Mouse (Mus musculus) MN1 (cell line): Measurements from ENCODE around the gene Odf2.
"Not testable (repeated sequence)": the region's sequence is repeated elsewhere in the genome, so short reads cannot be mapped to it uniquely, and the experiment has no call there.

Source experiments
- DNase-seq: peaks from one replicate; pipeline ENCODE4 v3.0.0-alpha.2; 2016; ENCODE audit warnings: low spot score

Gene Odf2

GRCm38 (mm10) chr2:29869646-29870451 is 19.2 kb upstream of the Odf2 start:
- DNase-seq = peak; percentile 61

DNA sequence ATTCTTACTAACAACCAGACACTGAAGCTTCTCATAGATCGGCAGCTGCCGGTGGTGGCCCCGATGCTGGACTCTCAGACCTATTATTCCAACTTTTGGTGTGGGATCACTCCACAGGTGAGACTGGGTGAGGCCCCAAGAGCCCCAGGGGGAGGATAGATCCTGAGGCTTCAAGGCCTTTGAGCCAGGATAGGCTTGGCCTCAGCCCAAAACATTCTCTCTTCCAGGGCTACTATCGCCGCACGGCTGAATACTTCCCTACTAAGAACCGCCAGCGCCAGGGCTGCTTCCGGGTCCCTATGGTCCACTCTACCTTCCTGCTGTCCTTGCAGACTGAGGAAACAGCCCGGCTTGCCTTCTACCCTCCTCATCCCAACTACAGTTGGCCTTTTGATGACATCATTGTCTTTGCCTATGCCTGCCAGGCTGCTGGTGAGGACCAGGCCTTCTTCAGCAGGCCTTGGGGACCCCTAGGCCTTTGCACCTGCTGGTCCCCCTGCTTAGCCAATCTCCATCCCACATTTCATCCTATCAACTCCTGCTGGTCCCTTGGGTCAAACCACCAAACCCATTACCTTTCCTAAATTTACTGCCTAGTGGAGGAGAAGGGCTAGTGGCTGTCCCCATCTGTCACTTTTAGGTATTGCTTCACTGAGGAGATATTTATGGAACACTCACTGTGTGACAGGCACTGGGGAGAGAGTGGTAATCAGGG is 16.3 kb upstream of the Odf2 start:
- DNase-seq = no peak

GRCm38 (mm10) chr2:29873801-29874200 is 15.2 kb upstream of the Odf2 start:
- no peak for DNase-seq

DNA sequence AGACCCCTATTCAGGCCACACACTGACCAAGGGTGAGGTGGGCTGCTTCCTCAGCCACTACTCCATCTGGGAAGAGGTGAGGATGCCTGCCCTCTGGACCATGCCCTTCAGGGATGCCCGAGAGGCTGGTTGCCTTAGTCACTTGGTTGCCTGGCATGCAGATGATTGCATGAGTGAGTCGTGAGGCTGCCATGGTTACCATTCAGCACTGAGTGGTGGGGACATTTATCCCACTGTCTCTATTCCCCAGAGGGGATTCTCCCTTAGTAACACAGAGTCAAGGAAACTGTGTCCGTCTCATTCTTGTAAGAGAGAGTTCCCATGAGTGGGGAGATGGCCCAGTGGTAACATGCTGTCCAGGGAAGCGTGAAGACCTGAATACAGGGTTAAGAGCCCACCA is 11.0 kb upstream of the Odf2 start:
- peak; percentile 18 for DNase-seq

- no peak for DNase-seq
Measured at GRCm38 (mm10) chr2:29879191-29879590, 9.8 kb upstream of the Odf2 start.

DNA sequence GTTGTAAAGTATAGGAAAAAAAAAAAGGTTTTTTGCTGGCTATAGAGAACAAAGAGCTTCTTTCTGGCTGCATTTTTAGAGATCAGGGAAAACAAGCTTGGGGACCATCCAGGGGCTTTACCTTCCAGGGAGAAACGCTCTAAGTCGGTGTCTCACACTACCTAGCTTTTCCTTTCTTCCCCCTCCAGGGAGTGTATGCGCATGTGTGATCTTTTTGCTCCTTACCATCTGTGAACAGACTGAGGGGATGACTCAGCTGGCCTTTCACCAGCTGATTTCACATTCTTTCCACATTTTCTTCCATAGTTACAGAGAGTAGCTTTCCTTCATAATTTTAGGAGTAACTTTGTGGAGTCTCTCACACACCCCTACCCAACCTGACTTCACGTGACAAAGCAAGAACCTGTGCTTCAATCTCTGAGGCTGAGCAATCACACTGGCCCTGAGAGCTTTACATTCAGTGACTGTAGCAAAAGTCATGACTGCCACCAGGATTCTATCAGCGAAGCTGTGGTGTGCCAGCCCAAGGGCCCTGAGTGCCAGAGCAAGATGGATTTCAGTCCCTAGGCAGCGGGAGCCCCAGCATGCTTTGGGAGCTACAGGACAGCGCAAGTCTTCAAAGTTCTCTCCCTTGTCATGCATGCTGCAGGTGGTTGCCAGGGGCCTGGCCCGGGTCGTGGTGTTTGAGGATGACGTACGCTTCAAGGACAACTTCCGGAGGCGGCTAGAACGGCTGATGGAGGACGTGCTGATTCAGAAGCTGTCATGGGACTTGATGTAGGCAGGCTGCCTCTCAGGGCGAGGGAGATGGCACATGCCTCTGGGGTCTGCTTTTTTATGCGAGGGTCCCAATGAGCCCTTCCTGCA is 8.8 kb upstream of the Odf2 start:
- DNase-seq = no peak

- not testable (repeated sequence) for DNase-seq
Measured at GRCm38 (mm10) chr2:29886659-29887292, 2.2 kb upstream of the Odf2 start.

GRCm38 (mm10) chr2:29889991-29890833 is 1.2 kb downstream of the Odf2 start:
- peak; percentile 85 for DNase-seq

DNA sequence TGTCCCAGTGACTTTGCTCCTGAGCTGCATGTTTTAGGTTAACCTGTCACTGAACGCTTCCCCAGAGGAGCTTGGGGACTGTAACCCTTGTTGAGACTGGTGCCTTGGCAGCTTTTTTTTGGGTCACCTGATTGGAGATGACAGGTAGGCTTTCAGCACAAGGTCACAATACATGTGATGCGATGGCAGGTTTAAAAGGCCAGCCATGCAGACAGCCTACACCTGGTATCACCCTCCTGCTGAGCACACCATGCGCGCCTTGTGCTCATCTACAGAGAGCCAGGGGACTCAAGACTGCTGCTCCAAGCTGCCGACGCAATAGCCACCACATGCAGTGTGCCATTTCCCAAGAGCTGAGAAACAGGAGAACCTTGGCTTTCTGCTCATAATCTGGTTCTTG is 2.8 kb downstream of the Odf2 start:
- no peak for DNase-seq

GRCm38 (mm10) chr2:29896071-29896470 is 7.0 kb downstream of the Odf2 start:
- no peak for DNase-seq

DNA sequence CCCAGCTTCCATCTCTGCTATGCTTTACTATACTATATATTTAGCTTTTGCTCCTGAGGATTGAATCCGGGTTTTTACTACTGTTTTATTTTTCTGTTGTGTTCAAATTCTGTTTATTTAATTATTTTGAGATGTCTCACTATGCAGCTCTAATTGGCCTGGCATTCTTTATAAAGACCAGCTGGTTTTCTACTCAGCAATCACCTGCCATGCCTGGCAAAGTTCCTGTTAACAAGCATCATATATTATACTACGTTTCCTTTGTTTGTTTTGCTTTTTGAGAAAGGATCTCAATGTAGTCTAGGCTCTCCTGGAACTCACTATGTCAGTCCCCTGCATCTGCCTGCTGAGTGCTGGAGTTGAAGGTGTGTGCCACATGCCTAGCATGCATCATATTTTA is 8.3 kb downstream of the Odf2 start:
- no peak for DNase-seq

DNA sequence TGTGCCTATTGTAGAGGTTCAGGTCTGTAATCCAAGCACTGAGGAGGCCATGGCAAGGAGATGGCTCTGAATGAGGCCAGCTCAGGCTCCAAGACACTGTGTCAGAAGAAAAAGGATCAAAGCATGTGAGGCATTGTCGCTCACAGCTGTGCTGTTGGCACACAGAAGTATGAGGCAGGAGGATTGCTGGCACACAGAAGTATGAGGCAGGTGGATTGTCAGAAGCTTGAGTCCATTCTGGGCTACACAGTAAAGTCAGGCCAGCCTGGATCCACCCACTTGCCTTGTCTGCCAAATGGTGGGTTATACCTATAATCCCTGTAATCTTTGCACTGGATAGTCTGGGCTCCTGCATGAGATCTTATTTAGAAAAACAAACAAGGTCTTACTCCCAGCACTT is 9.1 kb downstream of the Odf2 start:
- DNase-seq = no peak

DNA sequence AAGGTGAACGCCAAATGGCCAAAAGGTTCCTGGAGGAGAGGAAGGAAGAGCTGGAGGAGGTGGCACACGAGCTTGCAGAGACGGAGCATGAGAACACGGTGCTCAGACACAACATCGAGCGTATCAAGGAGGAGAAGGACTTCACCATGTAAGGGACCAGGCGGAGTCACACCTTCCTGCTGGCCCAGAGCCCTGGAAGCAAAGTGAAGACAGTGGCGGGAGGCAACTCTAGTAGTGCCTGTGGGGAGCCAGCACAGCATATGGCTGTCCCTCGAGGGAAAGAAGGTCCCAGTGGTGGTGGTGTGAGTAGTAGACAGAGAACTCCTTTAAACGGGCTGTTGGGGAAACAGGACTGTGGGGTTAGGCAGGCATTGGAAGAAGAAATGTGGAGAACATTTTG is 13.2 kb downstream of the Odf2 start:
- no peak for DNase-seq

GRCm38 (mm10) chr2:29908171-29908570 is 19.1 kb downstream of the Odf2 start:
- not testable (repeated sequence) for DNase-seq

- DNase-seq = no peak
Measured at GRCm38 (mm10) chr2:29910042-29910441, 21.0 kb downstream of the Odf2 start.

DNA sequence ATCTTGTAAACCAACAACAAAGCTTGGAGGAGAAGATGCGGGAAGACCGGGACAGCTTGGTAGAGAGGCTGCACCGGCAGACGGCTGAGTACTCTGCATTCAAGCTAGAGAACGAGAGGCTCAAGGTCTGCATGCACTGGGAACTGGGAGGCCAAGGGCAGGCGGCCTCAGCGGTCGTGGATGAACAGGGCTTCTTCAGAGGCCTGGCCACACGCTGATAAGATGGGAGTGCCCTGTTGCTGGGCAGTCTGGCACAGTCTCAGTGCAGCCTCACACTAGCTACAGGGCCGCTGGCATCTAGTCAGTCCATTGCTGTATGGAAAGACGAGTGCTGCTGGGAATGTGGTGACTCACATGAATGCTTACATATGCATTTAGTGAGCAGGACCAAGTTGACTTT is 28.6 kb downstream of the Odf2 start:
- DNase-seq = peak; percentile 52

DNA sequence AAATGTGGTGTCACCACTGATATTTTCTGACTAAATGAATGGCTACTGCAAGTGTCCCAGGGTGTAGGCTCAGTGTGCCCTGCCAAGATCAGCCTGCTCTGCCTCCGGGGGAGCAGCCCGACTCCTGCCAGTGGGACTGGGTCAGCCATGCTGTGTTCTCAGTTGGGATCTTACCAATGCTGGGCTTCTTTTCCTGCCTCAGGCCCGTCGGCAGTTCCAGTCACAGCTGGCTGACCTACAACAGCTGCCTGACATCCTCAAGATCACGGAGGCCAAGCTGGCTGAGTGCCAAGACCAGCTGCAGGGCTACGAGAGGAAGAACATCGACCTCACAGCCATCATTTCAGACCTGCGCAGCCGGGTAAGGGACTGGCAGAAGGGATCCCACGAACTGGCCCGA is 33.0 kb downstream of the Odf2 start:
- DNase-seq = peak; percentile 71

DNA sequence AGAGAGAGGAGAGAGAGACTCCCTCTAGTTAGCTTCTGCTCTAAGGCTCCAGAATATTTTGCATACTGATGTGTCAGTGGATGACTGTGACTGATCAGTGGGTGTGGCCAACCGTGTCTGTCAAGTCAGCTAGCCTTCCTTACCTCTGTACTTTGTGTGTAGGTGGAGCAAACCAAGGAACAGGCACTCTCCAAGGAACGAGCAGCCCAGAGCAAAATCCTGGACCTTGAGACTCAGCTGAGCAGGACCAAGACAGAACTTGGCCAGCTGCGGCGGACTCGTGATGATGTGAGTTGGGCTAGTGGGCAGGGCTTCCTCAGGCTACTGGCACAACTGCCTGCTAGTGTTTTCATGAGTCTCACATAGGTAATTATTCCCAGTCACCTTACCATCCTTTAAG is 37.5 kb downstream of the Odf2 start:
- DNase-seq = no peak

DNA sequence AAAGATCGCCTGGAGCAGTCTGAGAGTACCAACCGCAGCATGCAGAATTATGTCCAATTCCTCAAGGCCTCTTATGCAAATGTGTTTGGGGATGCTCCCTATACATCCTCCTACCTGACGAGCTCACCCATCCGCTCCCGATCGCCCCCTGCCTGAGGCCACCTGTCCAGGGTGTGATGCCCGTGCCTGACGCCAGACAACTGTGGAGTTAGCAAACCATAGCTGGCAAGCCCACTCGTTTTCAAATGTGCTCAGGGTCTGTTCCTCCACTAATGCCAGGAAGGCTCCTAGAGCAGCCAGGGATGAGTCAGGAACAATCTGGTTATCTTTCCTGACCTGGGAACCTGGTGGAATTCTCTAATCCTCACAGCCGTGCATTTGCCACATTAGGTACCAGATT is 41.5 kb downstream of the Odf2 start:
- DNase-seq = no peak

DNA sequence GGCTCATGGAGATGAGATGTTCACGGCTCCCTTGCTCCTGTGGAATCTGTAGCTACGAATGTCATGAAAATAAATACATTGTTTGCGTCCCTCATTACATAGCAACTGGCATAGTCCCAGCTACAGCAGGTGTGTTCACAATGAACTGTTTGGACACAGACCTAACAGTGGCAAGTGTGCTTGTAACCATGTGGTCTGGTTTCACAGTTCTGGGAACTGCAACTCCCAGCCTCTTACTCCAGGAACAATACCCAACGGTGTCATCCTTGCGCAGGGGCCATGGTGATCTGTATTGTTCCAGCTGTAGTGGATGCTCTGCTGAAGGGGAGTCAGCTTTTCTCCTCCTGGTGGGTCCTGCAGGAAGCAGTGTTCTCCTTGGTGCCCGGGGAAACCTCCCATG is 42.2 kb downstream of the Odf2 start:
- DNase-seq = no peak

DNA sequence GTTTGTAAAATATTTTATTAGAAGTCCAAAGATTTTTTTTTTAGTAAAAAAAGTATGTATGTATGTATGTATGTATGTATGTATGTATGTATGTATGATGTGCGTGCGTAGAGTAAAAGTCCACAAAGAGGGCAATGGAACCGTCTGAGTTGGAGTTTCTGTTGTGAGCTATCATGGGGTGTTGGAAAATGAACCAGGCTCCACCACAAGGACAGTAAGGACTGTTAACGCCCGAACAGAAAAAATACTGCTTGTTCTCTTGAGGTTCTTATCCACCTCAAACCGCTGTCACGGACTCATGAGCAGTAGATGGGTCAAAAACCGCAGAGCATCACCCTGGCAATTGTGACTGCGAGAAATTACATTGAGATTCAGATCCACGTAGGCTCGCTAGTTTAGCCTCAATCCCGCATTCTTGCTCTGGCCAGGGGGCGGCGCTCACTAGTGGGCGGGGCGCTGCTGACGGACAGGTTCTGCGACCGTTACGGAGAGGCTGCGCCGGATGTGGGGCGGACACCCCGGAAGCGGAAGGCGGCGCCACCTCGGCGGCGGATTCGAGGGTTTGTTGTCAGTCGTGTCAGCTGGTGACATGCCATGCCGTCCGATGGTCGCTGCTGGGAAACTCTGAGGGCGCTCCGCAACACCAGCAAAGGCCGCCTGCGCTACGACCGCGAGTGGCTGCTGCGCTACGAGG is 46.0 kb downstream of the Odf2 start, which contains the start of gene Gle1:
Gene Gle1, plus strand, starts transcription at position 521 of the 694 bp plus-strand sequence.
- DNase-seq = peak; percentile 91
